Mouse (Mus musculus): ENCODE data around the gene Acot6. TPM values are rescaled to one million over a fixed set of nuclear protein-coding genes. Genes with fewer than 3 reads are reported as not detected.

Gene Acot6
- total RNA-seq, 2 experiments from 2014 or later: 3.1 to 3.5 TPM

DNA sequence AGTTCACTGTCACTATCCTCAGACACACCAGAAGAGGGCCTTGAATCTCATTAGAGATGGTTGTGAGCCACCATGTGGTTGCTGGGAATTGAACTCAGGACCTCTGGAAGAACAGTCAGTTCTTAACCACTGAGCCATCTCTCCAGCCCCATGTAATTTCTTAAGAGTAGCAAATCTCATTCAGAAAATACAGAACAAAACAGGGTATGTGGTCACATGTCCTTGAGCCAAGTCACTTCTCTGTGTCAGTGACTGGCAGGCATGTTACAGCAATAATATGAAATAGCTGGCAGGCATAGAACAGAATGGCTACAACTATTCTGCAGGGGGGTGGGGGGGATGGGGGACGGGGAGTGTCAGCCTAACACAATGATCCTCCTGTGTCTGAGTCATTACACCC is 383 bp upstream of the Acot6 start:
- intact Hi-C loops (cut with DNase I): no loop called here
- DNase-seq: no peak

- intact Hi-C loops (cut with DNase I): no loop called here
- no peak for DNase-seq
Observed at GRCm38 (mm10) chr12:84101493-84101845, 1.0 kb downstream of the Acot6 start.

- intact Hi-C loops (cut with DNase I): no loop called here
- DNase-seq: no peak
Observed at GRCm38 (mm10) chr12:84107012-84107411, 6.6 kb downstream of the Acot6 start.

- DNase-seq: no peak
- intact Hi-C loops (cut with DNase I): no loop called here
Observed at GRCm38 (mm10) chr12:84107692-84108091, 7.2 kb downstream of the Acot6 start.

DNA sequence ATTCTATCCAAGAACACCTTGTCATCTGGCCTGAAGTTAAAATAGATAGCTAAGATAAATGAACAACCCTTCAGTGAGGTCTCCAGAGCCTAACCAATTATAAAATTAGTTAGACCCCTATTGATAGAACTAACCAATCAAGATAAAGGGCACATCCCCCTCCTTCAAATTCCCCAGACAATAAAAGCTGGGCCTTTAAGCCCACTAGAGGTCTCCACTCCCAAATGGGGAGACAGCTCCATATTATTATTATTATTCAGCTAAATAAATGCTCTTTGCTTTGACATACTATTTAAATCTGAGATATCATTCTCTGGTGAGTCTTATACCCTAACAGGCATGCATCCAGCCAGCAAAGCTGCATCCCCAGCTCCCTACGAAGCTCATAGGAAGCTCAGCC is 9.5 kb downstream of the Acot6 start:
- DNase-seq: no peak
- intact Hi-C loops (cut with DNase I): no loop called here

- intact Hi-C loops (cut with DNase I): no loop called here
- DNase-seq: no peak
Observed at GRCm38 (mm10) chr12:84110814-84111213, 10.4 kb downstream of the Acot6 start.

DNA sequence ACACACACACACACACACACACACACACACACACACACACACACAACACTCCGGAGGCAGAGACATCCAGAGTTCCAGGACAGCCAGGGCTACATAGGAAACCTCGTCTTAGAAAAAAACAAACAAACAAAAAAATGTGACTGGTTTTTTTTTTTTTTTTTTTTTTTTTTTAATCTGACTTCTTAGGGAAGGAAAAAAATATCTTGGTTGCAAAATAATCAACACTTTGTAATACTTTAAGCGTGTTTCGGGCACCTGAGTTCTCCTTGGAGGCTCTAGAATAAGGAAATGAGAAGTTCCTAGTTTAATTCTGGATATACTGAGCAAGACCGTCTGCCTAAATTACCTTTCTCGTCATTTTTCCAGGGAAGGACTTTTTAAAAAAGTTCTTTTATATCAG is 13.2 kb downstream of the Acot6 start:
- intact Hi-C loops (cut with DNase I): no loop called here
- DNase-seq: no peak

GRCm38 (mm10) chr12:84114153-84114994 is 13.9 kb downstream of the Acot6 start, which contains the start of gene Dnal1:
Gene Dnal1, plus strand, starts transcription at chr12:84114366.
- intact Hi-C loops (cut with DNase I): no loop called here
- DNase-seq: peak; percentile 93

GRCm38 (mm10) chr12:84119584-84119983 is 19.1 kb downstream of the Acot6 start:
- intact Hi-C loops (cut with DNase I): no loop called here
- DNase-seq: no peak

- intact Hi-C loops (cut with DNase I): no loop called here
- no peak for DNase-seq
Observed at GRCm38 (mm10) chr12:84125892-84126291, 25.4 kb downstream of the Acot6 start.

- DNase-seq: no peak
- intact Hi-C loops (cut with DNase I): no loop called here
Observed at GRCm38 (mm10) chr12:84126899-84127298, 26.4 kb downstream of the Acot6 start.

GRCm38 (mm10) chr12:84128576-84128975 is 28.1 kb downstream of the Acot6 start:
- DNase-seq: no peak
- intact Hi-C loops (cut with DNase I): no loop called here

- intact Hi-C loops (cut with DNase I): no loop called here
- DNase-seq: no peak
Observed at GRCm38 (mm10) chr12:84129931-84130330, 29.5 kb downstream of the Acot6 start.

GRCm38 (mm10) chr12:84132265-84132664 is 31.8 kb downstream of the Acot6 start:
- intact Hi-C loops (cut with DNase I): no loop called here
- DNase-seq: no peak

- no peak for DNase-seq
- intact Hi-C loops (cut with DNase I): no loop called here
Observed at GRCm38 (mm10) chr12:84137131-84137530, 36.7 kb downstream of the Acot6 start.

DNA sequence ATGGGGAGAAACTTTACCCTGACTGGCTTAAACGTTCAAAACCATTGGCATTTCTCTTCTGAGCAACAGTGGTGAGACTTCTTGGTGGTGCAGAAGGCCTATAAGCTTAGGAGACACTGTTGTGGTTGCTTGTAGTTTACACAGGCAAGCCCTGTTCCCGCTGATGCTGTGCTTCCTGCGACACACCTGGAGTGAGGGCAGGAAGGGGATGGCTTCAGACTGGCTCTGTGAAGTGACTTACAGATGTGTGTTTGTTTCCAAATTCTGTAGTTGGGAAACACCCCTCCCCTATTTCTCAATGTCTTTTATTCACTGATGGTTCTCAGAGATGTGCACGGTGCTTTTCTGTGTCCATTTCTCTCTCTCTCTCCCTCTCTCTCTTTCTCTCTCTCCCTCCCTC is 39.7 kb downstream of the Acot6 start:
- no peak for DNase-seq

GRCm38 (mm10) chr12:84141271-84141670 is 40.8 kb downstream of the Acot6 start:
- intact Hi-C loops (cut with DNase I): no loop called here
- DNase-seq: no peak

More for the DNA sequence above, 39.7 kb downstream of the Acot6 start:
- intact Hi-C loops (cut with DNase I): no loop called here

DNA sequence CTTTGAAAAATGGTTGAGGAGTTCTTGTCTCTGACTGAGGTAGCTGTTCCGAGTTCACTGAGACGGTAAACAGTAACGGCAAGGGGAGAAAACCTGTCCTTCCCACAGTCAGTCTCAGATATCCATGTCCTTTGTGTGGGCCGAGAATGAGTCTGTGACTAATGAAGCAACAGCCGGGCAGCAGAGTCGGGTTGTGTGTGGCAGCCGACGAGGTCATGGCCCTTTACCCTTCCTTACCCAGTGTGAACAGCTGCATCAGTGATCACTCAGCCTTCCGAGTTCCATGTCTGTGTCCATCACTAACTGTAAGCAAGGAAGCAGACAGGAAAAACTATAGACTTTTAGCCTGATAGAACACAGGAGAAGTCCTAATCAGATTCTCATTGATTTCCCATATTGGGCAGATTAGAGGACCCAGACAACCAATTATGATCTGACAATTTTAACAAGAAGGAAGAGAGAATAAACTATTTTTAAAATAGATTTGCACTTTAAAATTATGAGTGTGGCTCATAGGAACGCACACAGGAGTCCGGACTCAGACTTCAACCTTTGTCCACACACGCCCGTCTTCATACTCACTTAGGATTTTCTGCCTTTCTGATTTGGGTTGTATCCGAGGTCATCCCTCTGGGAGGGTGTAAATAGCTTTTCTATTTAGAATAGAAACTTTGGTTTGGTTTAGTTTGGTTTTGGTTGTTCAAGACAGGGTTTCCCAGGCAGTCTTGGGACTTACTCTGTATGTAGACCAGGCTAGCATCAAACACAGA is 42.0 kb downstream of the Acot6 start:
- intact Hi-C loops (cut with DNase I): no loop called here
- no peak for DNase-seq

DNA sequence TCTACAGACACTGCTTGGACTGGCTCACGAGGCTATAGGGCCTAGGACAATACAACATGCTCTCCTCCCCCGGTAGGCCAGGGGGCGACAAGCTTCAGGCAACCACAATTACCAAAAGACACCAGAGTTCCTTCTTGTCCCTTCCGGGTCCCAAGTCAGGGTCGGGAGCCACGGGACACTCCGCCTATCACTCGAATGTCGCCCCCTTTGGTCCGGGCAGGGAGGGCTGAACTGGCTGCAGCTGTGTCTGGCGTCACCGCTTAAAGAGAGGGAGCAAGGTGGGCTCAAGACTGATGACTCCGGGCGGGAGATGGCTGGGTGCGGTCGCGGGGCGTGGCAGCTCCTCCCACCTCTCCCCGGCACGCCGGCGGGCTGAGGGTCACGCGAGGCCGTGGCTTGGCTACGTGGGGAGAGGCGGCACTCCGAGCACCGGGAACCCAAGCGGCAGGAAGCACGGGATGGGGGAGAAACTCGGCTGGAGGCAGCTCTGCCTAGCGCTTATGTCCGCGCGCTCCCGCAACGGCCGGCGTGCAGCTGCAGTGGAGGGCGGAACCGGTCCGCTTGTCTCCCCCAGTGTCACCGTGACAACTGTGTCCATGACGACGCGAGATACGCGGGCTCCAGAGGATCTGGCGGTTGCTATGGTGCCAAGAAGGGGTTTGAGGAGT is 47.6 kb downstream of the Acot6 start, which contains the start of gene Pnma1:
Gene Pnma1 (minus strand): TSS at position 536 of the 668 bp plus-strand sequence.
- intact Hi-C loops (cut with DNase I): no loop called here
- DNase-seq: peak; percentile 88

- intact Hi-C loops (cut with DNase I): no loop called here
- no peak for DNase-seq
Observed at GRCm38 (mm10) chr12:84148622-84149012, 48.2 kb downstream of the Acot6 start.

DNA sequence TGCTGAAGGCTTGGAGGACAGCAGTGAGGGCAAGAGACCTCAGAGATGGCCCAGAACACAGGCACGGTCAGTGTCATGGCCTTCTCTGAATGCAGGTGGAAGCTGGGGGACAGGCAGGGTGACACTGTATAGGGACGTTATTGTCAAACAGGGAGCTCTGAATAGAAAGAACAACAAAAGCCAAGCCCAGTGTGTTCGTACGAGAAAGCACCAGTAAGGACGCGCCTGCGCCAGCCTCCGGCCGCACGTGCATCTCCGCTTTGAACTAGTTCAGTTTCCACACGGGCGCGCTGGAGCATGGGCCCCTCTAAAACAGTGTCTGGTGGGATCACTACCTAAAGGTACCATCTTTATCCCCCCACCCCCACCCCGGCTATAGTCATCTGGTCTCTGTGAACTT is 49.5 kb downstream of the Acot6 start:
- no peak for DNase-seq
- intact Hi-C loops (cut with DNase I): no loop called here
